Mouse (Mus musculus) spleen, postnatal 14 days (tissue): Measurements from ENCODE around the gene Foxp1.

Source experiments
- DNase-seq, 2 experiments: peaks; one replicate each; pipeline ENCODE4 v3.0.0; 2021 to 2022; ENCODE audit warnings: low spot score in 2 of 2

Foxp1 gene

GRCm38 (mm10) chr6:99394801-99395200 is 127.7 kb downstream of the Foxp1 start:
- DNase-seq: no peak

DNA sequence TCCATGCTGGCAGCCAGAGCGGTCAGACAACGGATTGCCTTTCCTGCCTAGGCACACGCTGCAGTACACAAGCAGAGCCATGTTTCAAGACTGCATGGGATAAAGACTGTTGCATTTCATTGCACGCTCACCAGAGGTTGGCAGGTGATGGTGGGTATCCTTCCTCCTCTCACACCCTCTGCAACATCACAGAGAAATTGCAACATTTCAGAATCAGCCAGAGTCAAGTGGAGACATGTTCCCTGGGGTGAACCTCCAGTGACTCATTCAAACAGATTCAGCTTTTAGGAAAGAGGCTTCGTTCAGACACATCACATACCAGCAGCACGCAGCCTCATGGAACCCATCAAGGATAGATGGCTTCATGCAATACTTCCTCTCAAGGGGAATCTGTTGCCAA is 130.0 kb downstream of the Foxp1 start:
- no peak for DNase-seq

DNA sequence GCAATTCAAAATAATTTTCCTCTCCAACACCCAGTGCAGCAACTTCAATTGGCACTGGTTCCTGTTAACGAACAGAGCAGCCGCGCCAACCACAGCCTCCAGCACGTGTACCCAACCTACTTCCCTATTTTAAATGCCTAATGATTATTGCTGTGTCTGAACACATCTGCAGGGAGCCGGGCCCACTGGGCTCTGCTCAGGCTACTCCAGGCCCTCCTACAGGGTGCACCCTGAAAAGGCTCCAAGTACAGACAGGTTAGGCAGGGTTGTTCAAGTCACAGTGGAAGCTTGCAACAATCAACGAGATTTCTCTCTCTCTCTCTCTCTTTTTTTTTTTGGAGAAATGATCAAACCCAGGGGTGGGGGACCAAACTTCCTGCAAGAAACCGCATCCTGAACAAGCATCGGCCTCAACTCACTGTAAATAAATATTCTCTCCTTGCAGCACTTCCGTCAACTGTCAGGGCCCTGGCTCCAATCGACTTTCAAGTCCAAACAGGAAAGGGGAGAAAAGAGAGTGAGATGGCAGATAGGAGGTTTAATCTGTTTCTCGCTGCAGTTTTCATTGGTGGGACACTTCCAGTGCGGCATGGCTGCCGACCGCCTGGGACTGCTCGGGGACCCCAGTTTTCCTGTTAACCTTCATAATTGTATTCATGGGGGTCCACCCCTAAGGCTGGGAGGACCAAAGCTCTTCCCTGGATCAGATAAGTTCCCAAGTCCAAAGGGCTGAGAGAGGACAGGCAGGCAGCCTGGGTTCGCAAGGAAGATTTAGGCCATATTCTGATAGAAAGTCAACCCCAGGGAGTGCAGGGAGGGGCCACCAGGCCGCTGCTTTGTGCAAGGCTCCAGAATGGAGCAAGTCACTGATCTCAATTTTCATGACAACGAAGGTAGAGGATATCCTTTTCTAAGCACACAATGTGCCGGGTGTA is 133.5 kb downstream of the Foxp1 start:
- DNase-seq: peak; percentile 31 to 33

- DNase-seq: no peak
Observed at GRCm38 (mm10) chr6:99388023-99388422, 134.5 kb downstream of the Foxp1 start.

GRCm38 (mm10) chr6:99385059-99385604 is 137.4 kb downstream of the Foxp1 start:
- DNase-seq: no peak

GRCm38 (mm10) chr6:99383846-99384472 is 138.6 kb downstream of the Foxp1 start:
- no peak for DNase-seq

DNA sequence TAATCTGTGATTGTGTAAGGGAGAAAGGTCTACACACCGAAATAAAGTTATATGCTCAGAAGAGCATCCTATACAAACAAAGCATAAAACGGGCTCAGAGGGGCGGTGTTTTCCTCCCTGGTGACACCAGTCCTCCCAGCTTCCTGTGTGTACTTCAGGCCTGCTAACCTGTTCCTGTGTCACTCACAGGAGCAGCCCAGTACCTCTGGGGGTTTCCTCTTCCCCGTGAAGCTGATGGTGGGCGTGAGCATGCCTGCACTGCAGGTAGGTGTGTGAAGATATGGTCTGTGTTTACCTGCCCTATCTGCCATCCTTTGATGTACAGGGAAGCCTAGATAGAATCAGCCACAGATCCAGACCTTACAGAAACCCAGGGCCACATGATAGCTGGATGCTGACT is 142.4 kb downstream of the Foxp1 start:
- no peak for DNase-seq

DNA sequence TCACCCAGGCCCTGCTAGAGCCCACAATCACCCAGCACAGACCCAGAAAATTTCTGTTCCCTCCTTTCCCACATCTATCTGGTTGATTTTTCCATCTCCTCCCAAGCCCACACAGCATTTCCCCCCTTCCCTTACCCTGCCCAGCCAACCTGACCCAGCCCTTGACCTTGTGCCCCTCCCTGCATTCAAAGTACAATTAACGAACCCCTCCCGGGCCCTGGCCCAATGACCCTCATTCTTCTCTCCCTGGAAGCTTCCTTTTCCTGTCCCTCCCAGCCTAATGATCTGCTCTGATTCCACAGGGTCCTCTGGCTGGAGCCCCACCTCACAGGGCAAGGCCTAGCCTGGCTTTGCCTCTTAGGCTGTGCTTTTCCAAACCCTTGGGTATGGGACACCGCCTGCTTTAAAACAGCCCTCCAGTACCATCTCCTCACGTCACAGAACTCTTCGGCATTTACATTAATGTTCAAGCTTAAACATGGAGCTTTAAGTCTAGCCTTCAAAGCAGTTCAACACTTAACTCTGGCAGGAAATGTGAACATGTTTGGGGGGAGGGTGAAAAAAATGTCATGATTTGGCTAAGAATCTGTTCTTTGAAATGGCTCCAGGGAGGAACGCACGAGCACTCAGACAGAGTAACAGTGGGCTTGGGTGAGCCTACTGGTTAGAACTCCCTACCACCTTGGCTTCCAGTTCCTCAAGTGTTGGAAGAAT is 143.4 kb downstream of the Foxp1 start:
- DNase-seq: no peak

- no peak for DNase-seq
Observed at GRCm38 (mm10) chr6:99377716-99378115, 144.8 kb downstream of the Foxp1 start.

DNA sequence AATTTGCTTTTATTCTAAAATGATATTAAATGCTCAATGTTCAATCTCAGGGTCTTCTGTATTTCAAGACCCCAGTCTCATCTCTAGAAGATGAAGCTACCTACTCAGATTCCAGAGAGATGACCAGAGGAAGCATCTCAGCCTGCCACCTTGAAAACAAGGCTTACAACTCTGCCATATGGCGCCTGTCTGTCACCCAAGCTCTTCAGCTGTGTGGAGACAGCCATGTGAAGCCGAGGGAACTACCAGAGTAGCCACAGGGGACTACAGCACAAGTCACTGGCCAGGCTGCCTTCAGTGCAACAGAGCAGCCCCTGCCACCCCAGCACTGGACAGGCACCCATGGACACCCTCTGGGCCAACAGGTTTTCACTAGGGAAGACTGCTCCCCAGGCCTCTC is 145.4 kb downstream of the Foxp1 start:
- no peak for DNase-seq

GRCm38 (mm10) chr6:99376721-99377120 is 145.8 kb downstream of the Foxp1 start:
- DNase-seq: no peak

DNA sequence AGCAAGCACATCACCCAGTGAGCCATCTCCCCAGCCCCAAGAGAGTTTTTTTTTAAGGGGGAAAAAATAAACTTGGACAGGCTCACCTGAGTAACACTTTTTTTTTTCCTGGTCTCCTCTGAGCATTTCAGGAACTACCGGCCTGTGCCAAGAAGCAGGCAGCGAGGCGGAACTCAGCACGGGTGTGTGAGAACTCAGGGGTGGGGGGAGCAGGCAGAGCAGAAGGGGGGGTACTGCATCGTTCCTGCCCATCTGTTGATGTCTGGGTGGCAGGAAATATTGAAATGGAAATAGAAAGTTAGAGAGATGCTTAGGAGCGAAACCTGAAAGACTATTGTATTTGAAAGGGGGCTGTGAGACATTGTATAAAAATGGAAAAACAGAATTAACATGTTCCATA is 146.7 kb downstream of the Foxp1 start:
- no peak for DNase-seq

GRCm38 (mm10) chr6:99375376-99375775 is 147.1 kb downstream of the Foxp1 start:
- DNase-seq: no peak

- no peak for DNase-seq
Observed at GRCm38 (mm10) chr6:99374448-99375271, 147.9 kb downstream of the Foxp1 start.

- no peak for DNase-seq
Observed at GRCm38 (mm10) chr6:99372427-99372826, 150.1 kb downstream of the Foxp1 start.

GRCm38 (mm10) chr6:99372016-99372415 is 150.5 kb downstream of the Foxp1 start:
- no peak for DNase-seq

- DNase-seq: no peak
Observed at GRCm38 (mm10) chr6:99369931-99370330, 152.6 kb downstream of the Foxp1 start.

GRCm38 (mm10) chr6:99369156-99369555 is 153.4 kb downstream of the Foxp1 start:
- no peak for DNase-seq

- DNase-seq: no peak
Observed at GRCm38 (mm10) chr6:99368118-99368753, 154.3 kb downstream of the Foxp1 start.

DNA sequence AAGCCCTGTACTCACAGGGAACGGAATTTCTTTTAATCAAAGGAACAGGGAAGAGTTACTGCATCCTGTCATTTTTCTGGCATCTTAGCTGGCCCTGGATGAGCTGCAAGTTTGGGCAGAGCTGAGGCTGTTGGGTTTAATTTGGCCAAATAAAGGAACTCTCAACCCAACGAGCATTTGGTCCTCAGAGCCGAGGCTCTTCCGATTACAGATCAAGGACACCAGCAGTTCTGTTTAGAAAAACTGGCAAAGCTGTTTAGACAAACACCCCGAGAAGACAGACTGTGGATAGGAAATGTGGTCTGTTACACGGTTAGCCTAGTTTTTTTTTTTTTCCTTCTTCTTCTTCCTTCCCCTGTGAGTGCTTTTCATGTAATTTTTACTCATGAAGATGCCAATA is 158.0 kb downstream of the Foxp1 start:
- DNase-seq: no peak

DNA sequence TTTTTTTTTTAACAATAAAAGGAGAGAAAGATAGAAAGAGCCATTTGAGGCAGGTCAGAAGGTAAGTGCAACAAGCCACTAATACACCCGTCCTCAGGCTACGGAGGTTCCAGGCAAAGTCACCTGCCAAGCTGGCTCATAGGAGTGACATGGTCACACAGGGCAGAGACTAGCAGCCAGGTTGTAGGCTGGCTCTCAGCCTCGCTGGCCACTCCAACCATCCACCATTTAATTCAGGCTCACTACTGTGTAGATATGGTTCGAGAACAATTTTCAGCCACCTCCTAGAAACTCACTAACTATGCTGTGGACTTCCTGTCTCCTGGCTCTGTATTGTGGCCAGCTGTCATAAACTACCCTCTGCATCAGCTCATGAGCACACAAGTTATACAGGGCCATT is 161.9 kb downstream of the Foxp1 start:
- DNase-seq: no peak
